Mouse (Mus musculus): ENCODE results near the gene Mettl3.
A peak's percentile ranks its signal among the peaks of the same experiment; 100 is the strongest.

Gene Mettl3

GRCm38 (mm10) chr14:52283629-52284028 is 21.3 kb downstream of the Mettl3 start:
- DNase-seq, result no peak

- no peak for DNase-seq
Observed at GRCm38 (mm10) chr14:52279747-52280120, 25.2 kb downstream of the Mettl3 start.

GRCm38 (mm10) chr14:52278932-52279746 is 25.8 kb downstream of the Mettl3 start, which contains the start of the genes Tox4 and Rab2b:
TSS of gene Tox4 (plus strand) at chr14:52279146.
TSS of gene Rab2b (minus strand) at chr14:52279545.
- peak; percentile 98 for DNase-seq

GRCm38 (mm10) chr14:52277210-52277609 is 27.7 kb downstream of the Mettl3 start:
- DNase-seq, result no peak

GRCm38 (mm10) chr14:52272781-52273180 is 32.1 kb downstream of the Mettl3 start:
- no peak for DNase-seq

- peak; percentile 98 for DNase-seq
Observed at GRCm38 (mm10) chr14:52257484-52258213, 47.3 kb downstream of the Mettl3 start, which contains the start of gene Chd8. TSS of gene Chd8 (minus strand) at chr14:52257780.

GRCm38 (mm10) chr14:52256311-52257175 is 48.4 kb downstream of the Mettl3 start:
- no peak for DNase-seq

GRCm38 (mm10) chr14:52246129-52246528 is 58.8 kb downstream of the Mettl3 start:
- no peak for DNase-seq
